Mouse (Mus musculus) left cerebral cortex, adult 6 months (tissue): ENCODE results near the gene Tex14. TPM values are rescaled to one million over a fixed set of nuclear protein-coding genes. Genes with fewer than 3 reads are reported as not detected.

ENCODE experiments used
- long read RNA-seq, 2 experiments: library from polyadenylated mRNA; unstranded; transcript quantifications; one replicate each; pipeline ENCODE4 v2.0.0; 2019 to 2020
- polyA plus RNA-seq: library from polyadenylated mRNA; unstranded; fragments of <200 nt; fragmentation: Nextera tagmentation; gene quantifications from 2 replicates; pipeline ENCODE4 v1.2.3, GENCODE M21; 2021

Tex14 gene
- 0.14 TPM in 1 of 2 replicates, not detected in the other for polyA plus RNA-seq
- long read RNA-seq, experiment 1, result 0 reads
- long read RNA-seq, experiment 2, result 0 reads

GRCm38 (mm10) chr11:87404876-87405275 lies at the start of gene Tex14, which contains the start of gene Rad51c:
TSS of gene Tex14 (plus strand) at chr11:87405065.
TSS of gene Rad51c (minus strand) at chr11:87404954.

DNA sequence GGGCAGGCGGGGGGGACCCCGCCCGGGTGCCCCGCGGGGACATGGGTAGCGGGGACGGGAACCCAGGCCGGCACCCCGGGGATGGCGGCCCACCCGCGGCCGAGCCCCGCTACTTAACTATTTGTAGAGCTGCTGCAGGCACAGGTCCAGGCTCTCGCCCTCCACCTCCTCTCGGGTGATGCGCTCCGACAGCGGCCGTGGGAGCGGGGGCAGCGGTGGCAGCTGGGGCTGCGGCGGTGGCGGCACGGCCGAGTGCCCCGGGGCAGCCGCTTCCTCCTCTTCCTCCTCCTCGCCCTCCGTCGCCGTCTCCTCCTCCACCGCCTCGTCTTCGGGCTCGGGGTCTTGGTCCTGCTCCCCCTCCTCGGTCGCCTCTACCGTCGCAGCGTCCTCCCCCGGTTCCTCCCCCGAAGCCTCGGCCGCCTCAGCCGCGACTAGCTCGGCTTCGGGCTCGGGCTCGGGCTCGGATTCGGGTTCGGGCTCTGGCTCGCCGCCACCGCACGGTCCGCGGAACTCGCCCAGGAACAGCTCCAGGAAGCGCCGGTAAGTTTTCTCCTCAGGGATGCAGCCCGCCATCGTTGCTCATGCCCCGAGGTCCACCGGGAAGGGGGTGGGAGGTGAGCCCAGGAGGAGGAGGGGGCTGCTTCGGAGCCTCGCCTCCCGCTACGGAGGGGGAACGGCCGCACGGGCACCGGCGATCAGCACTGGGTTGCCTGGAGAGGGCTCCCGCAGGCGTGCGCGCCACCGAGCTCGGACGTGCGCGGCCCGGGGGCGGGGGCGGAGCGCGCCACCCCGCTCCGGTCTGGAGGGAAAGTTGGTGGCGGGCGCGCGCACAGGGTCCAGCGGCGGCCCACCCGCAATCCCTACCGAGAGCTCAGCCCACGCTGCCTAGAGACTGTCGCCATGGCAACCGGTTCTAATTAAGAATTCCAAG lies 46.3 kb upstream of the Tex14 start, which contains the start of gene Ppm1e:
Gene Ppm1e, minus strand, starts transcription at position 693 of the 931 bp plus-strand sequence.

GRCm38 (mm10) chr11:87566501-87566900 lies 161.6 kb downstream of the Tex14 start, which contains the start of gene Gm11492:
TSS of gene Gm11492 (plus strand) at chr11:87566653.

GRCm38 (mm10) chr11:87568255-87568953 lies 163.5 kb downstream of the Tex14 start, which contains the start of gene Sept4:
TSS of gene Sept4 (plus strand) at chr11:87568903.

DNA sequence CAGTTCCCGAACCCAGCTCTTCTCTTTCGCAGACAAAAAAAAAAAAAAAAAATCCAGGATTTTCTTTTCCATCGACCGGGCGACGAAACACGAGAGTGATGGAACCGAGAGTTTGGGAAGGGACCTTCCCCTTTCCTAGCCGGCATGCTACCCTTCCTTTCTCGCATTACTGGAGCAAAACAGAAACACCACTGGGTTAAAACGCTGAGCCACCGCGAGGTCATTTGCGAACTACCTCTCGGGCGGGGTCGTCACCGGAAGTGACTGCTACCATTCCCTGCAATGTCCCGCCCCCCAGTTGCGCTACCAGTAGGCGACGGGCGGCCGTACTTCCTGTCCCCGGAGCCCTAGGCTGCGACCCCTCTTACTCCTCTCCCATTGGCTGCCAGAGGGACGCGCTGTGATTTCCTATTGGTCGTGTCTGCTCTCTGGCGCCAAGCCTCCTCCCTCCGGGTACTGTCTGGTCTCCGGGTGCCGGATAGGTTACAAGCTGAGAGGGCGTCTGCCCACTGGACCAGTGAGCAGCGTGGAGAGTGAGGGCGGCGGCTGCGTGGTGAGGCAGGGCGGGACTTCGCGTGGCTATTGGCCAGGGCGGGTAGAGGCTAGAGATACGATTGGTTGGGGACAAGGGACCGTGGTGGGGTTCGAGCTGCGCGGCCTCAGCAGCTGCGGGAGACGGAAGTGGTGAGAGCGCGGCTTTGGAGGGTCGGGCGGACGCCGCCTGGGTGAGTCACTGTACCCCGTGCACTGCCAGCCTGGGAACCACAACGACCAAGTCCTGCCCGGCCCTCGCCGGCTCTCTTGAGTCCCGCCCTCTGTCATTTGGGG lies 186.9 kb downstream of the Tex14 start, which contains the start of gene Mtmr4:
Gene Mtmr4, plus strand, starts transcription at position 637 of the 828 bp plus-strand sequence.

Other genes starting within 250 kb of the Tex14 start
- 13.5 and 21.6 TPM in 2 replicates for gene Ppm1e, start 46.0 kb upstream of the Tex14 start, polyA plus RNA-seq
- gene Rad51c, start 111 bp upstream of the Tex14 start, polyA plus RNA-seq, result 1.6 and 2.0 TPM in 2 replicates
- not detected in 2 replicates for gene Gm11492, start 161.6 kb downstream of the Tex14 start, polyA plus RNA-seq
- 184 and 248 TPM in 2 replicates for gene Sept4, start 163.8 kb downstream of the Tex14 start, polyA plus RNA-seq
- gene Mtmr4, start 187.1 kb downstream of the Tex14 start, polyA plus RNA-seq, result 10.5 and 14.5 TPM in 2 replicates
- 0.16 and 0.33 TPM in 2 replicates for gene Hsf5, start 212.1 kb downstream of the Tex14 start, polyA plus RNA-seq